Mouse (Mus musculus) C2C12 (cell line): ENCODE data around the gene Tbc1d9.

ENCODE experiments used
- CEBPB ChIP-seq: IDR thresholded peaks from one replicate; pipeline ENCODE4 v1.6.1; 2011; ENCODE audit warnings: low read depth, mild to moderate bottlenecking, control low read depth, moderate library complexity
- CTCF ChIP-seq: IDR thresholded peaks from one replicate; pipeline ENCODE4 v1.5.1; 2011; ENCODE audit not compliant: control insufficient read depth, insufficient read depth, insufficient read length
- FOSL1 ChIP-seq: IDR thresholded peaks from one replicate; pipeline ENCODE4 v1.8.0; 2011; ENCODE audit warnings: mild to moderate bottlenecking, low read length; ENCODE audit not compliant: poor library complexity, insufficient read depth, severe bottlenecking
- MAX ChIP-seq: IDR thresholded peaks from one replicate; pipeline ENCODE4 v1.6.1; 2011; ENCODE audit warnings: mild to moderate bottlenecking, control low read depth
- MYOG ChIP-seq: IDR thresholded peaks from one replicate; pipeline ENCODE4 v1.6.1; 2011; ENCODE audit not compliant: control insufficient read depth, insufficient read length; ENCODE audit errors: extremely low read depth
- USF1 ChIP-seq: IDR thresholded peaks from one replicate; pipeline ENCODE4 v1.6.1; 2011; ENCODE audit warnings: low read depth, mild to moderate bottlenecking, control low read depth, moderate library complexity

DNA sequence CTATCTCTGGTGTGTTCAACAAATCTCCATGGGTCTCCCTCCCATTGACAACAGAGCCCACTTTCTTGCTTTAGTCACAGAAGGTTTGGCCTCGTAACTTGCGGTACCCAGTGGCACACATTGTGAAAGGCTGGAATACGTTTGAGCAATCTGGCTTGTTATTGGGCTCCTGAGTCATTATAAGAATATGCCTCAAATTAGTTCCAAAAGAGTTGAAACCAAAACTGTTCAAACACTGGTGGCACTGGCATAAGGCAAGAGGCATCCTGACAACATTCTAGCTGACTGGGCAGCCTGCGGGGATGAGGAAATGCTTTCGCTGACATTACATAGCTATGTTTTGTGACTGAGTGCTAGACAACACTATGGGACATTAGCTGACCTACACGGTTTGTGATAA lies 144.7 kb downstream of the Tbc1d9 start:
- TF ChIP-seq CTCF = no peak
- no peak for TF ChIP-seq CEBPB
- TF ChIP-seq MAX = no peak
- TF ChIP-seq MYOG = no peak
- no peak for TF ChIP-seq FOSL1
- no peak for TF ChIP-seq USF1
